Mouse (Mus musculus): ENCODE data around the gene Spata45.

DNA sequence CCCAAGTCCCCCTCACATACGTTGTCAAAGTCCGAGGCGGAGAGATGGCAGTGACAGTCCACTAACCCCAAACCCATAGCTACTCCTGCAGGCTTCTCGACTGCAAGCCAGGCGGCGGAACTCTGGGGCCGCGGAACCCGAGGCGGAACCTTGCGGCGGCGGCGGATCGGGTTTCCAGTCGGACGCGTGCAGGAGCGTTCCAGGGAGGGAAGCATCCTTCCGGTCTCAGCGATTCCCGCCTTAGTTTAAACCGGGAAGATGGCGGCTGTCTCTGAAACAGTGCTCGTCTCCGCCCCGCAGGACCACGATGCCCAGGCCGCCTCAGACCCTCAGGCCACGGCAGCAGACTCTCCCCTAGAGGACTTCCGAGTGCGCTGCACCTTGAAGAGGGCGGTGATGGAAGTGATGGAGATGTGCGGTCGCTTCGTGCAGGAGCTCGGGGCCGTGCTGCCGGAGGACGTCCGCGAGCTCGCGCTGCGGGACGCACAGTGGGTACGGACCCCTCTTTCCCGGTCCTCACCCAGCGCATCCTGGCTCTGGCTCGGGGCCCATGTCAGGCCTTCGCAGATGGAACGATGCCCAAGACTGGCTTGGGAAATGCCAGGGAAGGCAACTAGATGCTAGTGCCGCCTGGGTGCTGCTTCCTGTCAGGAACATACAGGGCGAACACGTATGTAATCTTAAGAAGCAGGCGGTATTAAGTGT, 26.5 kb downstream of the Spata45 start, which contains the start of the genes Tatdn3 and Nsl1:
- TF ChIP-seq TAL1 (IDR thresholded peaks at IDR 0.05; ENCODE audit: low read length) (no peak), GATA1 (IDR thresholded peaks at IDR 0.05; ENCODE audit: low read length) (no peak)
